Mouse (Mus musculus): Measurements from ENCODE around the gene Cabp1.
"Not testable (repeated sequence)": the region's sequence is repeated elsewhere in the genome, so short reads cannot be mapped to it uniquely, and the experiment has no call there.

Cabp1 gene

DNA sequence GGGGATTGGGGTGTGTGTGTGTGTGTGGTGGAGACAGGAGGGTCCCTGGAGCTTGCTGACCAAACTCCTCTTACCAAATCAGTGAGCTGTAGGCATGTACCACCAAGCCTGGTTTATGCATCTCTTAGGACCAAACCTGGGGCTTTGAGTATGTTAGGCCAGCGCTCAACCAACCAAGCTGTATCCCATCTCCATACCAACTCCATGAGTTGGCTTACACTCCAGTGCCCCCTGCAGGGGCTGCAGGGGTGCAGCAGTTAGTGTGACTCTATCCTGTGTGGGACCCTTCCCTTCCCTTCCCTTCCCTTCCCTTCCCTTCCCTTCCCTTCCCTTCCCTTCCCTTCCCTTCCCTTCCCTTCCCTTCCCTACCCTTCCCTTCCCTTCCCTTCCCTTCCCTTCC, 19.6 kb downstream of the Cabp1 start:
- no peak for DNase-seq (ENCODE audit: low read depth, low spot score)

GRCm38 (mm10) chr5:115170150-115170549, 24.0 kb downstream of the Cabp1 start:
- no peak for DNase-seq (ENCODE audit: low read depth, low spot score)

DNA sequence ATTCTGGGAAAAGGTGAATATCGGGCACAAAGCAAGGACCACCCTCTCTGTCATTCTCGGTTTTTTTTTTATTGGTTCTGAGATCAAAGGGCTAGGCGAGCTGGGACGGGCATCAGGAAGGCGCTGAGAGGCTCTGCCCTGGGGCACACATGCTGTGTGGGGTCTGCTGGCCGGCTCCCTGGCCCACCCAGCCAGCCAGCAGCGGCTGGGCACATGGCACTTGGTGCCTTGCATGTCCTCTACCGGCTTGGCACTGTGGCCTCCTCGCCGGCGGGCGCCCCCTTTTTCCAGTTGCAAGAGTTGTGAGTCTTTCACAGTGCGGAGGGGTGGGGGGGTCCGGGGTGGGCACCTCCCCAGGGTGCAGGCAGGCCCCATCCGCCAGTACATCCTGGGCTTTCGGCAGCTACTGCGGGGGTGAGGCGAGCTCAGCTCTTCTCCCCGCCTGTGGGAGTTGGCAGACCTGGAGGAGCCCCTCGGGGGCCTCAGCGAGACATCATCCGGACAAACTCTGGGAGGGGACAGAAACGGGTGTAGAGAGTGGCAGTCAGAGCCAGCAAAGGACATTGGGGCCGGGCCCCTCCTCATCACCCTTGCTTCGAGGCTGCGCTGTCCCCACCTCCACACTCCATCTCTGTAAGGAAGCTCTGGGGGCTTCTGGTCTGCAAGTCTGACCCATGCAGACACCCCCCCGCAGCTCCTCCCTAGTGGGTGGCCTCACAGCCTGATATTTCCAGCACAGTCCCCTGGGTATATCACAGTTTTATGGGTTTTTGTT, 25.4 kb downstream of the Cabp1 start:
- no peak for DNase-seq (ENCODE audit: low read depth, low spot score)

DNA sequence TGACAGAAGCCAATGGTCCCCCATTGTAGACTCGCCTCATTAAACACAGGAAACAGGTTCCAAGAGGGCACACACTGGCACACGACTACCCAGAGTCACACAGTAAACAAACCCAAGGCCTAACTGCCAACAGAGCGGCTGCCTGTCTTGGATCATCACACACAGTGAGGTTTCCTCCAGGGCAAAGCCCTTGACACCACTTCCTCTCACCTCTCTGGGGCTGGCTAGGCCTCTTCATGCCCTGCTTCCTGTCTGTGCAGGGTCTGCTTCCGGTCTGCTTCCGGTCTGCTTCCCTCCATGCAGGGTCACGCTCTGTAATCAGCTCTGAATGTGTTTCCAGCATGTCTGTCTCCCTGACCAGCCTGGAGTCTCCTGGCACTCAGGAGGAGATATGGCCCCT, 26.8 kb downstream of the Cabp1 start:
- DNase-seq (ENCODE audit: low read depth, low spot score), result no peak

GRCm38 (mm10) chr5:115166815-115167194, 27.4 kb downstream of the Cabp1 start:
- DNase-seq (ENCODE audit: low read depth, low spot score), result no peak

DNA sequence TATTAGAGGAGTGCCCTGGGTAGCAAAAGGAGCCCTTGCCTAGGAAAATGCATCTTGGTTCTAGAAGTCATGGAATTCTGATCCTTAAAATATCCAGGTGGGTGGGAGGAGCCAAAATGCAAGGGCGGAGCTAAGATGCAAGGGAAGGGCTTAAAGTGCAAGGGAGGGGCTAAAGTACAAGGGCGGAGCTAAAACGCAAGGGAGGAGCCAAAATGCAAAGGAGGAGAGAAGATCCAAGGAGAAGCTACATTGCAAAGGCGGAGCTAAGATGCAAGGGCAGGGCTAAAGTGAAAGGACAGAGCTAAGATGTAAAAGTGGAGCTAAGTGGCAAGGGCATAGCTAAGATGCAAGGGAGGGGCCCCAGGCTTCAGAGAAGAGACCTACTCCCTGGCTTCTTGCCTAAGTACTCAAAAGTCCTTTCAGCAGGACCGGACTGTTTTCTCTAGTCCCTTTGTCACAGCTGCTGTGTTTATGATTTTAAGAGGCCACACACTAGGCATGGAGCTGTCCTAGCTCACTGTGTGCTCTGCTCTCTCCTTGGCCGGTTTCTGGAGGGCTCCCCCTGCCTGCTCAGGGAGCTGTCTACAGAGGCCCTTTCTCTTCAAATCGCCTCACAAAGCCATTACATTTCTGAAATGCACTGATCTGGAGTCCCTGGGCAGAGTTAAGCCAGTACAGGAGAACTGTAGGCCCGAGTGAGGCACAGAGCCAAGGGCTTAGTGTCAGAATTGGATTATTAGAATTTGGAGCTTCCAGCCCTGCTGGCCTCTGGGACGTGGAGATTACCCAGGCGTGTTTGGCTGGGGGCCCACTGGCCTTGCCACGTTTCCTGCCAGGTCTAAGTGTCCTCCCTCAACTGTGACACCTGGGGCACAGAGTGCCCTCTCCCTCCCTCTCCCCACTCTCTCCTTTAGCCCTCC, 28.0 kb downstream of the Cabp1 start:
- peak; percentile 81 for DNase-seq (ENCODE audit: low read depth, low spot score)

GRCm38 (mm10) chr5:115165351-115165750, 28.8 kb downstream of the Cabp1 start:
- no peak for DNase-seq (ENCODE audit: low read depth, low spot score)

DNA sequence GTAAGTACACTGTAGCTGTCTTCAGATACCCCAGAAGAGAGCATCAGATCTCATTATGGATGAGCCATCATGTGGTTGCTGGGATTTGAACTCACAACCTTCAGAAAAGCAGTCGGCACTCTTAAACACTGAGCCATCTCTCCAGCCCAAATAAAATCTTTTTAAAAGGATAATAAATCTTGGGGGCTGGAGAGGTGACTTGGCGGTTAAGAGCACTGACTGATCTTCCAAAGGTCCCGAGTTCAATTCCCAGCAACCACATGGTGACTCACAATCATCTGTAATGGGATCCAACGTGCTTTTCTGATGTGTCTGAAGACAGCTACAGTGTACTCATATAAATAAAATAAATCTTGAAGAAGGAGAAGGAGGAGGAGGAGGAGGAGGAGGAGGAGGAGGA, 29.7 kb downstream of the Cabp1 start:
- not testable (repeated sequence) for DNase-seq (ENCODE audit: low read depth, low spot score)

GRCm38 (mm10) chr5:115163563-115163962, 30.6 kb downstream of the Cabp1 start:
- DNase-seq (ENCODE audit: low read depth, low spot score), result peak; percentile 28

DNA sequence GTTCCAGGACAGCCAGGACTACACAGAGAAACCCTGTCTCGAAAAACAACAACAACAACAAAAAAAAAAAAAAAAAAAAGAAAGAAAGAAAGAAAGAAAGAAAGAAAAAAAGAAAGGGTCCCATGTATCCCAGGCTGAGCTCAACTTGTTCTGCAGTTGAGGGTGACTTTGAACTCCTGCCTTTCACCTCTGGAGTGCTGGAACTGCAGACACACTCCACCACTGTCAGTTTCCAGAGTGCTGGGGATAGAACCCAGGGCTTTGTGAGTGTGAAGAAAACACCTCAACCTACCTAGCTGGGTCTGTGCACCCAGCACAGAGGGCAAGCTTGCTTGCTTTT, 32.3 kb downstream of the Cabp1 start:
- not testable (repeated sequence) for DNase-seq (ENCODE audit: low read depth, low spot score)

DNA sequence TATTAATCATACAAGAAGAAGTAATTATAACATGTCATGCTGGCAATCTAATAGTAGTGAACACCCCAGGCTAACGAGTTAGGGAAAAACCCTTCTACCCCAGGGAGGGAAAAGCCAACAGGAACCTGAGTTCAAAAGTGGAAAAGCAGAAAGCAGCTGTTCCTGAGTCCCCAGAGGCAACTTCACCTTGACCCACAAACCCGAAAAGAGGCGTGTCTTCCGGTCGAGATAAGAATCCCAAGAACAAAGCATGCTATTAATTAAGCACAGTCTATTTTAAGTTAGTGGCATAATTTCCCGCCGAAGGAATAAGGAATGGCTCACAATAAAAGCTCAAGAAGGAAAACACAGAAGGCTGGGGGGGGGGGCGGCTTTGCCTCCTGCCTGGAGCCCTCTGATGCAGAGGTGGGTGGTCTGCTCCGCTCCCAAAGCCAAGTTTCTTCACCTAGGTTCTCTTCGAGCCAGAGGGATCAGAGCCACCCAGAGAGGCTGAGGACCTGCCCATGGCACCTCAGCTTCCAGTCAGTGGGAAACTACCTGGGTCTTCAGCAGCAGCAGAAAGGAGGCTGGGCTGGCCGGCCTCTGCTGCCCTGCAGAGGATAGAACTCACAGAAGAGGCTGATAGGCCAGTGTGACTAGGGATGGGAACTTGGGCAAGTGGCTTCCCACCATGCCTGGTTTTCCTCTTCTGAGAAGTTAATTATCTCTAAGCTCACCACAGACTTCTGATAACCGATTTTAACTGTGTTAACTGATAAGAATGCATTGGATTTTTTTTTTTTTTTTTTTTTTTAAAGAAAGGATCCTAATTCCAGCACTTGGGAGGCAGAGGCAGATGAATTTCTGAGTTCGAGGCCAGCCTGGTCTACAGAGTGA, 32.9 kb downstream of the Cabp1 start:
- no peak for DNase-seq (ENCODE audit: low read depth, low spot score)

DNA sequence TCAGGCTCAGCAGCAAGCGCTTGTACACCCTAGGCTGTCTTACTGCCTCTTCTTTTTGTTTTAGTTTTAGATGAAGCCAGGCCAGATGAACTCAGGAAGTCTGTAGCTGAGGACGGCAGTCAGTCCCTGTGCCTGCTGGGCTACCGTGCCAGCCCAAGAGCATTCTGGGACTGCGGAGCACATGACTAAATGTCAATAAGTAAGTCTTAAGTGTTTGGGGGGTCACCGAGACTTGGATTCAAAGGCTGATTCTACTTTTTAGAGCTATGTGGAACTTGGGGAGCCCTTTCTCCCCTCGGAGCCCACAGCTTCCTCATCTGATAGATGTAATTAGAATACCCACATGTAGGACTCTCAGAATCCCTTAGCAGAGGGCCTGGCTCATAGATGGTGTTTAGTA, 33.5 kb downstream of the Cabp1 start:
- no peak for DNase-seq (ENCODE audit: low read depth, low spot score)

DNA sequence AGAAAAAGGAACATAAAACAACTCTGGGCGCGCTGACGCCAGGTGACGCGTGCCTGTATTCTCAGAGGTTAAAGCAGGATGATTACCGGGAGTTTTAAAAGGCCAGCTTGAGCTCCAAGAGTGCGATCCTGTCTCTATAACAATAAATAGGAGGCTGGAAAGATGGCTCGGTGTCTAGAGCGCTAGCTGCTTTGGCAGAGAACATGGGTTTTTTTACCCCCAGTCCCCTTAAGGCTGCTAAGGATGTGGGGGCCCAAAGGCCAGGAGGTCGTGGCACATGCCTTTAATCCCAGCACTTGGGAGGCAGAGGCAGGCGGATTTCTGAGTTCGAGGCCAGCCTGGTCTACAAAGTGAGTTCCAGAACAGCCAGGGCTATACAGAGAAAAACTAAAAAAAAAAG, 35.0 kb downstream of the Cabp1 start:
- DNase-seq (ENCODE audit: low read depth, low spot score), result no peak

DNA sequence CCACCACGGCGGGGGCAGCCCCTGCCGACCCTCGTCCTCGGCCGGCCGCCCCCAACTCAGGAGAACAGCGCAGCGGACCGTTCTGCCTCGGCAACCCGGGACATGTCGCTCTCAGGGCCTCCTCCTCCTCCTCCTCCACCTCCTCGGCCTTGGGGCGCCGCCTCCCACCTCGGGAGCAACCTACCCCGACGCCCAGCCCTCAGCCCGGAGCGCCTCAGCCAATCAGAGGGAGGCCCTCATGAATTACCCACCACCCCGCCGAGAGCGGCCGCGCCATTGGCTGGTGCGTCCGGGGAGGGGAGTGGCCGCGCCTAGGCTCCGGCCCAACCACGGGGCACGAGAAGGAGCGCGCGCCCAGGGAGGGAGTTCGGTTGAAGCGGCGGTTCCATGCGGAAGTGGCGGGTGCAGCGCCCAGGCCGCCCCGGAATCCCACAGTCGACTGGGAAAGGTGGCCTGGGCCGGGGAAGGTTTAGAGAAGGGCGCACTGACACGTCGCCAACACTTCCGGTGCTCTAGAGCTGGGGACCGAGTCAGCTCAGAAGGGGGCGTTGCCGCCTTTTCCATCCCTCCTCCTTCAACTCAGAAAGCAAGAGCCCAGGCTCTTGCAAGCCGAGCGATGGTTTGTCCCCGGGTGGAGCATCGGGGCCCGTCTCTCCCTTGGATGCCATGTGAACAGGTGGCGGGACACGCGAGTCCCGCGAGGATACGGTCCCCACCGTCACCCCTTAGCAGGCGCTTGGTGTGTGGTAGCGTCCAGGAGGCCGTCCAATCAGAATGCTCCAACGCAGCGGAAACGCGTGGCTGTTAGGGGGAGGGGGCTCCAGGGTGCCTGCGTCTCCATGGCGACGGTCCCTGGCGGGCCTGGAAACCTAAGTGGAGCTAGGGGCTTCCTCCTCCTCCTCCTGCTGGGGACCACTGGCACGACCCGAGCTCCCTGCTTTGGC, 35.9 kb downstream of the Cabp1 start, which contains the start of gene Mlec:
Mlec (minus strand) TSS at position 140 of the 944 bp plus-strand sequence.
- peak; percentile 96 for DNase-seq (ENCODE audit: low read depth, low spot score)

- no peak for DNase-seq (ENCODE audit: low read depth, low spot score)
These were observed 37.1 kb downstream of the Cabp1 start for GRCm38 (mm10) chr5:115156933-115157589.

GRCm38 (mm10) chr5:115156401-115156800, 37.8 kb downstream of the Cabp1 start:
- no peak for DNase-seq (ENCODE audit: low read depth, low spot score)

DNA sequence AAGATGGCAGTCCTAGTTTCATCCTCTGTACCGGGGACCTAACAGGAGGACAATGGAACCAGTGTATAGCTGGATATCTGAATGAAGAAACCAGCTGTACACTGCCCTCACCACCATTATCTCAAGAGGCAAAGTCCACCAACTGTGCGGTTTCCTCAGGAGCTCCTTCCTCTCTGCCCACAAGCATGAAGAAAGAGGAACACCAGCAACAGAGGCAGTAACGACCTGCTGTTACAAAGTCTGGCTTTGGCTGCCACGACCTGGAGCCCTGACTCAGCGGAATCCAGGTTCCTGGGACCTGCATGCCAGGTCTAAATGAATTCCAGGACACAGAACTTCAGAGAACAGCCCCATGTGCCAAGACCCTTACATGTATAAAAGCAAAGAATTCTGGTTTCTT, 38.4 kb downstream of the Cabp1 start:
- no peak for DNase-seq (ENCODE audit: low read depth, low spot score)

DNA sequence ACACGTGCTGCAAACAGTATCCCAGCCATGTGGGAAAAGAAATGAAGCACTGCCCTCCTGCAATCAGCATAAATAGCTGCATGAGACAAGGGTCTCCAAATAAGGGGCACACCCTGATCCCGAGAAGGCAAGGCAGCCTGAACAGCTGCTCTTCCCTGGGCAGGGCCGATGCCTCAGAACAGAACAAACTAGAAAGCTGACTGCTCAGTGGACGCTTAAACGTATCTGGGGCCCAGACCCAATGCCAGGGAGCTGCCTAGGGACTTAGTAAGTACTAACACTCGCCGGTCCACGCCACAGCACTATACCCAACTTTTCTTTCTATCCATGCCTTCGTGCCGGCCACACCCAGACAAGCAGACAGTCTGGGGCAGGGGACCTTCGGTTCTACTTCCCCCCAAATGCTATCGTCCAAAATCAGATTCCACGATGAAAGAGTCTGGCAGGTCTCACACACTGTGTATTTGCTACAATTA, 39.0 kb downstream of the Cabp1 start:
- no peak for DNase-seq (ENCODE audit: low read depth, low spot score)

DNA sequence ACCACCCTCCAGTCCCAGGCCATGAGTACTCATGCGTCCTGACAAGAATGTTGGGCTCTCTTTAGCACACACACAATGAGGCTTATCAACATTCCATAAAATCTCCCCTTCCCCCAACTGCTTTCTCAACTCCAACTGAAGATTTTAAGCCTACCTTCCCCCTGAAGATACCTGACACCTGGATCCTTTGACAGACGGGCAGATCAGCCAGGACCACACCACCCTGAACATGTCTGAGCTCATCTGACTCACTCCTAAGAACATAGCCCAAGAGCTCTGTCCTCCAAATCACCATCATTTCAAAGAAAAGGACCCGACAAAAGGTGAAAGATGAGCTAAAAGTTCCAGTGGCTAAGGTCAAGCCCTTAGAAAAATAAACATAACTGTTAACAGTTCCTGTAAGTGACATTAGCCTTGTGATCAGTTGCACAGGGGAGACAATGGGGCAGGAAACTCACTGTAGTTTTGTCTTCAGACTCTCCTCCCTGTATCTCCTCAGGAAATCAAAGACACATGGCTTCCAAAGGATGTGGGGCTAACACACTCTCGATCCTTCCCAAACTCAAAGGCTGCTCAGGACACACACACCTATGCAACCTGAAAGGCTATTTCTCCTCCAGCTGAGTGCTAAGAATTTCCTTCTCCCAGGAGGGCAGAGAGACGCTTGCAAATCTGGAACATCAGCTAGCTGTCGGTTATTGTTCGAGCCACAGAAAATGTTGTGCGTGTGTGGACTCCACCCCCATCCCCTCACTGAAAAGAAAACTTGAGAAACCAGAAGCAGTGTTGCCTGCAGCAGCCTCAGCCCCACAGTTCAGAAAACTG, 41.8 kb downstream of the Cabp1 start:
- DNase-seq (ENCODE audit: low read depth, low spot score), result no peak
